Mouse (Mus musculus) spleen, adult 18-20 months (tissue): ENCODE results near the gene 1300017J02Rik.
"Not testable (repeated sequence)": the region's sequence is repeated elsewhere in the genome, so short reads cannot be mapped to it uniquely, and the experiment has no call there.

ENCODE experiments used
- DNase-seq, 2 experiments: peaks; one replicate each; pipeline ENCODE4 v3.0.0; 2022; ENCODE audit warnings: mixed read lengths in 2 of 2

The 1300017J02Rik gene

DNA sequence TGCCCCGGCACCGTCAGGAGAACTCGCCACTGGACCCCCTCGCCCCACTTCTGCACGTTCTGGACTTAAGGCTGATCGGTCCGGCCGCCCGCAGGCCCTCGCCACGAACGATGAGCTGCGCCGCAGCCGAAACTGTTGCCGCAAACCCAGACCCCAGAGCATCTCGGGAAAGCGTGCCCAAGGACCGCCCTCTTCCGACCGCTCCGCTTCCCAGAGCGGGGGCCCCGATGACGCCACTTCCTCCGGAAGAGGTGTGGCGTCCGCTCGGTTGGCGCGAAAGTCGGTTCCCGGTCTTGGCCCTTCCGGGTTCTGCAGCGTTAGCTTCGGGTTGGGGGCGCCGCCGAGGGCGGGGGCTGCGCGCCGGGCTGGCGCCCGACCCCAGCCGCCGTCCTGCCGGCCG is at the start of gene 1300017J02Rik, which contains the start of gene Topbp1:
TSS of gene 1300017J02Rik (minus strand) at position 156 of the 400 bp plus-strand sequence.
TSS of gene Topbp1 (plus strand) at position 289 of the 400 bp plus-strand sequence.
- DNase-seq: peak; percentile 84 to 91

DNA sequence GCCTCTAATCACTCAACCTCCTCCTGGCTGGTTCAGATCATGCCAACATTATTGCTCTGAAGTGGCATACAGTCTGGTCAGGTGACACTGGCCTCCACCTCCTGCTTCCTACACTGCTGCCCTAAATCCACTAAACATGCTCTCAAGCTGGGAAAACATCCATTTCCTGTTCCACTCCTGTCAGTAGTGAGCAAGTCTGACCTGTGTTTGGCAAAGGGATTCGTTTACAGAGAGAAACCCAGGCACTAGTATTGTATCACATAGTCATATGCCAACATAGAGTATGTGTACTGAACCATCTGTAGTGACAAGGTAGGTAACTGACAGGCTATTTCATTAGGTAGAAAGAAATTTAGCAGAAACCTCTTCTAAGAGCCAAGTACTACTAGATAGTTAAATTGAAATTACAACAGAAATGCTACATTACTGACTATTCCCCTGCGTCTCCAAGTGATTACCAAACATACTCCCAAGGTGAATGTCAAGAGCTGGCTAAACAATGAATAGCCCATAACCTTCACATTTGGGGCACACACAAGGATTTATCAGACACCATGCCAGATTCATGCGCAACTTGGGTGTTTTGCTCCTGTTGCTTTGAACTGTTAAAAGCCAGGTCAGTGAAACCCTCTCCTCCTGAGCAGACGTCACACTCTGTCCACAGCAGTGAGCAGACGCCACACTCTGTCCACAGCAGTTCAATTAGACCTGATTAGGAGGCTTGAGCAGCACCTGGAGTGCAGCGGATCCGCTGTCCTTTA is 48.8 kb upstream of the 1300017J02Rik start:
- DNase-seq: not testable (repeated sequence)

GRCm38 (mm10) chr9:103348791-103349190 is 43.9 kb upstream of the 1300017J02Rik start:
- no peak for DNase-seq

GRCm38 (mm10) chr9:103347996-103348490 is 43.2 kb upstream of the 1300017J02Rik start:
- DNase-seq: no peak

DNA sequence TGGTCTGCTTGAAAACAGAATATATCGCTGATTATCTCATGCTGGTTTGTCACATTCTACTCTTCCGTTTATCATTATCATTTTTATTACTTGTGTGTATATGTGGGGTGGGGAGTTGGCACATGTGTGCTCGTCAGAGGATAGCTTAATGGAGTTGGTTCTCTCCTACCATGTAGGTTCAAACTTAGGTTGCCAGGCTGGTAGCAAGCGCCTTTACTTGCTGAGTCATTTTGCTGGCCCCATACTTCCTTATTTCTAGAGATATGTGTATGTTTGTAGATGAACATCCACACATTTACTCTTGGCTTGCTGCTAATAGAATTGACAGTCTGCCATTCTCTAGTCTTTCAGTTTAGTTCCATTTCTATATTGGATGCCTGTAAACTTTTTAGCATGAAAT is 42.2 kb upstream of the 1300017J02Rik start:
- DNase-seq: no peak

GRCm38 (mm10) chr9:103336912-103337311 is 32.0 kb upstream of the 1300017J02Rik start:
- no peak for DNase-seq

DNA sequence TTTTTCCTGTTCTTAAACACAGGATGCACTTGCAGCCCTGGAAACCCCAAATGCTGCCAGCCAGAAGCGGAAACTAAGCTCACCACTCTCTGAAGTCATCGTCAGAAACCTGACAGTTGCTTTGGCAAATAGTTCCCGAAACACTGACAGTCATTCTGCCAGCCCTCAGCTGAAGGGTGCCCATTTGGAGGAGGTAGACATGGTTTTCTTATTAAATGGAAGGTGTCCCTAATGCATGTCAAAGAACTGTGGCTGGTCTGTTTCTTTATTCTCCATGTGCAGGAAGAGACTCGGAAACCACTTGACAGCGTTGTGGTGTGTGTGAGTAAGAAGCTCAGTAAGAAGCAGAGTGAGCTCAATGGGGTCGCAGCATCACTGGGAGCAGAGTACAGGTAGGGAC is 27.8 kb upstream of the 1300017J02Rik start:
- DNase-seq: no peak

- no peak for DNase-seq
Measured at GRCm38 (mm10) chr9:103326449-103326848, 21.6 kb upstream of the 1300017J02Rik start.

- DNase-seq: no peak
Measured at GRCm38 (mm10) chr9:103324678-103325077, 19.8 kb upstream of the 1300017J02Rik start.

GRCm38 (mm10) chr9:103309832-103310231 is 5.0 kb upstream of the 1300017J02Rik start:
- no peak for DNase-seq

DNA sequence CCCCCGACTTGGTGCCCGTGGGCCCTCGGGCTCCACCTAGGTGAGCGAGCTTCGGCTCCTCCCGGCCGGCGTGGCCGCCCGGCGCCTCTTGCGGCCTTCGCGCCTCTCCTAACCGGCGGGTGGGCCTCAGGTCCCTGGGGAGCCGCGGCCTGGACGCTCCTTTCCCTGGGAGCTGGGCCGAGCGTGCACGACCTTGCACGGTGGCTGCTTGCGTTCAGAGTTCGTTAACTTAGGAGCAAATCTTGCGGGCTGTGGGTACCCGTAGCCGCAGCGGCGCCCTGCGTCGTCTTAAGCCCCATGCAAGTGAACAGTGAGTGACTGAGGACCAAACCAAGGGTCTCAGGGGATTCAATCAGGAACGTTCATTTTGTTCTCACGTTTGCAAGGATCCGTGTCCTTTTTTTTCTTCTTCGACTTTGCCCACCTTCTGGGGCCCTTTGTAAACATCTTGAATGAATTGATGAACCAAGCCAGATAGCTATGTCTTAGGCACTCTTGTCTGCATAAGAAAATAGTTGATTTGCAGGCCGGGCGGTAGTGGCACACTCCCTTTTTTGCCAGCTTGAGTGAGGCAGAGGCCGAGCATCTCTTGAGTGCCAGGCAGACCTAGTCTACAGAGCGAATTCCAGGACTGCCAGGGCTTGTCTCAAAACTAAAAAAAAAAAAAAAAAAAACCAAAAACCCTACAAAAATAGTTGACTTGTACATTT is 605 bp upstream of the 1300017J02Rik start:
- no peak for DNase-seq

GRCm38 (mm10) chr9:103302666-103303065 is 2.2 kb downstream of the 1300017J02Rik start:
- DNase-seq: peak in 1 of 2 experiments; percentile 42

GRCm38 (mm10) chr9:103302239-103302638 is 2.6 kb downstream of the 1300017J02Rik start:
- no peak for DNase-seq

- DNase-seq: no peak
Measured at GRCm38 (mm10) chr9:103301086-103301485, 3.8 kb downstream of the 1300017J02Rik start.

DNA sequence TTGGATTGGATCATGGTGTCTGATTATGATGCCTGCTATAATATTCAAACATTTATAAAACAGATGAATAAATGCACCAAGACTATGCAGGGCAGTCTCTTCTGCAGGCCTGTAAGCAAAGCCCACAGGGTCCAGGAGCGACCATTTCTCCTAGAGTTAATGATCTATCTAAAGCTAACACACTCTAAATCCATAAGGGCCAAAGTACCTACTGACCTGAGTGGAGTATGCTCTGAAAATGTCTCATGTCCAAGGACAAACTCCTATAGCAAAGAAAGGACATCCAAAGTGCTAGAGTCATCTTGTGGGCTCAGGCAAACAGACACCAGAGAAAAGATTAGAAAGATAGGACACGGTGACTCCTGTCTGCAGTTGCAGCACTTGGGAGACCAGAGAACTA is 10.4 kb downstream of the 1300017J02Rik start:
- no peak for DNase-seq

DNA sequence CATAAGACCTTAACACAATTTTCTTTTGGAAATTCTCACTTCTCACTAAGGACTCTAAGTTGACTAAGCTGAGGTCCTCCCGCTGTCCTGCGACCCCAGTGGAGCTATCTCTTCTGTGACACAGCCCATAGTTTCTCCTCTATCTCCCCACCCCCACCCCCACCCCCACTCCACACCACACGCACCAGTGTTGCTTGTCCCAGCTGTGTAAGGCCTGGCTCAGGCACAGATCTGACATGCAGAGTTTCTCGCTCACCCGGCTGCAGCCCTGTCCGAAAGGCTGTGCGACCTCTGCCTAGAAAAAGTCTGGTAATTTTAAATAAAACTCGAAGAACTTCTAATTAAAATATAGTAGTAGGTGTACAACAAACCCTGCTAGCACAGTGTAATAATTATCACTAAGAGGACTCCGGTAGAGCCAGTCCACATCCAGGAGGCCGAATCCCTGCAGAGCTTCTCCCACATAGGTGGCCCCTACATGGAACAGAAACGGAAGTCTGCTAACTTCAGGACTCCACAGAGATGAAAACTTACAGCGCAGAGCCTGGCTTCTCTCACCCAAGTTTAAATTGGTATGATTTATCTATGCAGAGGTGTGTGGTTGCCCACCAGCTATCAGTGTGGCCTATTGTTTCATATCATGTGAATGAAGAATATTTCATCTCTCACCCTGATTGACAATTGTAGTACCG is 16.2 kb downstream of the 1300017J02Rik start:
- DNase-seq: no peak

GRCm38 (mm10) chr9:103287840-103288488 is 16.9 kb downstream of the 1300017J02Rik start:
- no peak for DNase-seq

DNA sequence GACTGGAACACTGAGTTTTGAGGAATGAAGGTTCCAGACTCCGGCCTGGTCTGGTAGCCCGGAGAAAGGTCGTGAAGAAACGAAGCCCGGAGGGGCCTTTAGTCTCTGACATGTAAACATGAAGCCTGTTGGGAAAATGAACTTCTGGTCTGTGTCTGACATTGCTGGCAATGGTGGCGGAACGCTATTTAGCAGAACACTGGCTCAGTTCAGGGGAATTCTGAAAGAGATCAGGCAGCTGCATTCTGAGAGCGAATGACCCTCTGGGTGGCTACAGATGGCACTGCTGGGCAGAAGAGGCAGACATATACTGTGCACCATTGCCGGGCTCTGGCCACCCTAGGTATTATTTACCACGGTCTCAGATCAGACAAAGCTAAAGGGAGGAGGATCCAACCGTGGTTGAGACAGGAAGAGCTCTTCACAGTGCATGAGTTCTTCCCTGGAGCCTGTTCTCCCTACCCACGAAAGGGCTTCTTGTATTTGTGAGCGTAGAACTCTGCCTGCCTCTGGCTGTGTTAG is 17.9 kb downstream of the 1300017J02Rik start:
- DNase-seq: no peak

- no peak for DNase-seq
Measured at GRCm38 (mm10) chr9:103286396-103286795, 18.5 kb downstream of the 1300017J02Rik start.

- DNase-seq: no peak
Measured at GRCm38 (mm10) chr9:103276876-103277275, 28.0 kb downstream of the 1300017J02Rik start.

GRCm38 (mm10) chr9:103275676-103276075 is 29.2 kb downstream of the 1300017J02Rik start:
- DNase-seq: no peak

- no peak for DNase-seq
Measured at GRCm38 (mm10) chr9:103274819-103275218, 30.1 kb downstream of the 1300017J02Rik start.
